In genomic region chr14:101984401-101984800, GRCm38 (mm10) we compare ENCODE assay signal across 12 mouse cellular contexts.
A peak's percentile ranks its signal among the peaks of the same experiment; 100 is the strongest.
DNase-seq lines count a peak whose midpoint lies in the region; ATAC-seq and TF ChIP-seq lines count a peak whose summit lies in the region.
"Had no signal": no experiment of that assay in that cellular context is flagged by ENCODE, and none has a peak within 500 bp of the region (broad histone marks: within the 10 kb centered on the region; RNA-seq: fewer than 3 reads in every experiment).

No protein-coding gene starts in this region.

- no peaks in the 10 kb centered on the region for H3K9me3 ChIP-seq in kidney, postnatal 0 days (replicated peaks; ENCODE audit: low read length)
- 0 out of 2 replicates have a peak, but pooled peaks cover 3% of the 10 kb centered on the region for H3K9me3 ChIP-seq in embryonic facial prominence, embryonic 13.5 days
- H3K9me3 ChIP-seq: limb, embryonic 12.5 days; neural tube, embryonic 13.5 days had no signal

- no peak for TF ChIP-seq CTCF in kidney, postnatal 0 days (IDR thresholded peaks at IDR 0.05; ENCODE audit: low read depth)

- no peaks in the 10 kb centered on the region for H3K27me3 ChIP-seq in kidney, postnatal 0 days (ENCODE audit: insufficient read depth, low read length)
- H3K27me3 ChIP-seq in embryonic facial prominence, embryonic 13.5 days = no peaks in the 10 kb centered on the region
- H3K27me3 ChIP-seq: limb, embryonic 12.5 days; neural tube, embryonic 13.5 days had no signal

- H3K4me3 ChIP-seq in kidney, postnatal 0 days (replicated peaks; ENCODE audit: low read depth, low read length) = no peak overlapping the region
- H3K4me3 ChIP-seq in embryonic facial prominence, embryonic 13.5 days = no peak overlapping the region
- H3K4me3 ChIP-seq: limb, embryonic 12.5 days; neural tube, embryonic 13.5 days had no signal

- H3K9ac ChIP-seq in kidney, postnatal 0 days (ENCODE audit: low read depth, low read length) = no peak overlapping the region
- H3K9ac ChIP-seq in embryonic facial prominence, embryonic 13.5 days = no peak overlapping the region
- H3K9ac ChIP-seq: limb, embryonic 12.5 days; neural tube, embryonic 13.5 days had no signal

- no peak overlapping the region for H3K27ac ChIP-seq in kidney, postnatal 0 days
- H3K27ac ChIP-seq in embryonic facial prominence, embryonic 13.5 days = peak overlapping the region; percentile 81
- H3K27ac ChIP-seq: limb, embryonic 12.5 days; neural tube, embryonic 13.5 days had no signal

- no peak overlapping the region for H3K4me2 ChIP-seq in kidney, postnatal 0 days (ENCODE audit: low read length)
- no peak overlapping the region for H3K4me2 ChIP-seq in embryonic facial prominence, embryonic 13.5 days
- H3K4me2 ChIP-seq: heart, embryonic 11.5 days; limb, embryonic 12.5 days; neural tube, embryonic 13.5 days had no signal

- ATAC-seq in kidney, postnatal 0 days (replicated peaks; ENCODE audit: low FRiP score, low read depth) = no peak
- ATAC-seq in embryonic facial prominence, embryonic 13.5 days (ENCODE audit: insufficient number of reproducible peaks, insufficient read depth, low FRiP score, low TSS enrichment, low read depth) = peak; percentile 75; the same call in 1 of the 2 replicates

- no peaks in the 10 kb centered on the region for H3K4me1 ChIP-seq in kidney, postnatal 0 days (replicated peaks; ENCODE audit: insufficient read depth, low read length)
- H3K4me1 ChIP-seq in embryonic facial prominence, embryonic 13.5 days = peaks cover 21% of the 10 kb centered on the region
- H3K4me1 ChIP-seq: neural tube, embryonic 13.5 days had no signal

- WGBS in kidney, postnatal 0 days = 23% methylated on average over 2 of the region's 2 CpGs
- WGBS in embryonic facial prominence, embryonic 13.5 days = 7% methylated on average over 2 of the region's 2 CpGs

- peak; percentile 52 for DNase-seq in kidney, postnatal 0 days (ENCODE audit: low spot score)
- no peak for DNase-seq in kidney, adult 18-20 months
- DNase-seq in NIH3T3 (ENCODE audit: low read depth) = peak; percentile 37
- DNase-seq in lung, postnatal 36 days = peak; percentile 53
- no peak for DNase-seq in right cerebral cortex, postnatal 4 days
- no peak for DNase-seq in left cerebral cortex, adult 9 months (ENCODE audit: low spot score in 2 of 2)
- DNase-seq: adrenal gland, postnatal 10 days; thymus, postnatal 36 days had no signal

- no peaks in the 10 kb centered on the region for H3K36me3 ChIP-seq in kidney, postnatal 0 days (ENCODE audit: insufficient read depth, low read length)
- H3K36me3 ChIP-seq in embryonic facial prominence, embryonic 13.5 days = no peaks in the 10 kb centered on the region
- H3K36me3 ChIP-seq: limb, embryonic 12.5 days; neural tube, embryonic 13.5 days had no signal

Comparison
In these comparisons a context has a peak if more than half of its experiments do, and no peak if none do; other contexts are left out.
1. DNase-seq: peak in kidney, postnatal 0 days (single experiment), NIH3T3 (single experiment) and lung, postnatal 36 days (single experiment); none in kidney, adult 18-20 months (single experiment), right cerebral cortex, postnatal 4 days (single experiment) and left cerebral cortex, adult 9 months (0 of 2).